Mouse (Mus musculus): ENCODE measurements at regions not wholly inside any gene's neighbourhood (a gene's known extent, or its start where the extent isn't known, plus 50 kb on each side); places are given as distances from the start of the nearest gene placed in this dataset.

GRCm38 (mm10) chr2:173930606-173931177, 145.4 kb upstream of the Stx16 start:
- DNase-seq (ENCODE audit: low spot score in 2 of 2), result no peak

- no peak for DNase-seq (ENCODE audit: low spot score in 2 of 2)
These were observed 140.4 kb upstream of the Stx16 start for GRCm38 (mm10) chr2:173935706-173936105.

- DNase-seq (ENCODE audit: low spot score in 2 of 2), result no peak
These were observed 138.3 kb upstream of the Stx16 start for GRCm38 (mm10) chr2:173937531-173938439.

GRCm38 (mm10) chr2:173938440-173938787, 137.7 kb upstream of the Stx16 start:
- DNase-seq (ENCODE audit: low spot score in 2 of 2), result no peak

- DNase-seq (ENCODE audit: low spot score in 2 of 2), result no peak
These were observed 130.7 kb upstream of the Stx16 start for GRCm38 (mm10) chr2:173945441-173945840.

GRCm38 (mm10) chr2:173948586-173948985, 127.5 kb upstream of the Stx16 start:
- DNase-seq (ENCODE audit: low spot score in 2 of 2), result no peak

GRCm38 (mm10) chr2:173950164-173950891, 125.8 kb upstream of the Stx16 start:
- no peak for DNase-seq (ENCODE audit: low spot score in 2 of 2)

GRCm38 (mm10) chr2:173966111-173966510, 110.0 kb upstream of the Stx16 start:
- no peak for DNase-seq (ENCODE audit: low spot score in 2 of 2)

GRCm38 (mm10) chr2:173970789-173971188, 105.3 kb upstream of the Stx16 start:
- no peak for DNase-seq (ENCODE audit: low spot score in 2 of 2)

- DNase-seq (ENCODE audit: low spot score in 2 of 2), result no peak
These were observed 99.6 kb upstream of the Stx16 start for GRCm38 (mm10) chr2:173976314-173977053.

GRCm38 (mm10) chr2:173977236-173978053, 98.7 kb upstream of the Stx16 start:
- DNase-seq (ENCODE audit: low spot score in 2 of 2), result no peak

- DNase-seq (ENCODE audit: low spot score in 2 of 2), result no peak
These were observed 97.9 kb upstream of the Stx16 start for GRCm38 (mm10) chr2:173978138-173978765.

GRCm38 (mm10) chr2:173981036-173981435, 95.1 kb upstream of the Stx16 start:
- no peak for DNase-seq (ENCODE audit: low spot score in 2 of 2)

GRCm38 (mm10) chr2:173987516-173987915, 88.6 kb upstream of the Stx16 start:
- DNase-seq (ENCODE audit: low spot score in 2 of 2), result no peak

GRCm38 (mm10) chr2:173987921-173988320, 88.2 kb upstream of the Stx16 start:
- DNase-seq (ENCODE audit: low spot score in 2 of 2), result no peak

GRCm38 (mm10) chr2:173988641-173989336, 87.3 kb upstream of the Stx16 start:
- no peak for DNase-seq (ENCODE audit: low spot score in 2 of 2)

- no peak for DNase-seq (ENCODE audit: low spot score in 2 of 2)
These were observed 85.4 kb upstream of the Stx16 start for GRCm38 (mm10) chr2:173990664-173991063.

- no peak for DNase-seq (ENCODE audit: low spot score in 2 of 2)
These were observed 84.7 kb upstream of the Stx16 start for GRCm38 (mm10) chr2:173991447-173991846.

- DNase-seq (ENCODE audit: low spot score in 2 of 2), result no peak
These were observed 84.1 kb upstream of the Stx16 start for GRCm38 (mm10) chr2:173992041-173992440.

GRCm38 (mm10) chr2:173993431-173993955, 82.6 kb upstream of the Stx16 start:
- DNase-seq (ENCODE audit: low spot score in 2 of 2), result peak in 1 of 2 experiments; percentile 8

Measured in frontal cortex, postnatal 25 days (tissue).